Mouse (Mus musculus) MEL (cell line): ENCODE results near the gene Bcap31. TPM values are rescaled to one million over a fixed set of nuclear protein-coding genes. Genes with fewer than 3 reads are reported as not detected.

Source experiments
- DNase-seq: peaks from one replicate; pipeline ENCODE4 v3.0.0; 2011; ENCODE audit warnings: low read depth, low spot score
- H3K27ac ChIP-seq: 2 replicates; pipeline ENCODE4 v1.5.1; 2012; ENCODE audit warnings: low read depth, mild to moderate bottlenecking, control low read depth, low read length, moderate library complexity; ENCODE audit not compliant: control insufficient read depth
- H3K27me3 ChIP-seq, 2 experiments: fragments of 150-350 bp in 1 of 2; sonication (generic) in 1 of 2; 2 replicates each; pipeline ENCODE4 v1.6.1; 2012; ENCODE audit warnings: low read length in 2 of 2, mild to moderate bottlenecking in 2 of 2, improper control_type of control experiment in 1 of 2, moderate library complexity in 1 of 2; ENCODE audit not compliant: insufficient read depth in 2 of 2, control insufficient read depth in 1 of 2
- H3K36me3 ChIP-seq, 2 experiments: 2 replicates each; pipeline ENCODE4 v1.6.1; 2012 to 2014; ENCODE audit warnings: low read length in 2 of 2, improper control_type of control experiment in 1 of 2, inconsistent platforms in 1 of 2, mild to moderate bottlenecking in 1 of 2; ENCODE audit not compliant: insufficient read depth in 2 of 2, control insufficient read depth in 1 of 2
- H3K4me1 ChIP-seq, 2 experiments: fragments of 150-350 bp in 1 of 2; sonication (generic) in 1 of 2; 2 replicates each; pipeline ENCODE4 v1.6.1; 2012; ENCODE audit warnings: low read length in 2 of 2, improper control_type of control experiment in 1 of 2, mild to moderate bottlenecking in 1 of 2; ENCODE audit not compliant: insufficient read depth in 2 of 2, control insufficient read depth in 1 of 2
- H3K4me3 ChIP-seq, 2 experiments: fragments of 150-350 bp in 1 of 2; sonication (generic) in 1 of 2; 2 replicates each; pipeline ENCODE4 v1.5.1; 2012; ENCODE audit warnings: low read depth in 2 of 2, low read length in 2 of 2, mild to moderate bottlenecking in 2 of 2, moderate library complexity in 2 of 2, control low read depth in 1 of 2, improper control_type of control experiment in 1 of 2; ENCODE audit not compliant: control insufficient read depth in 1 of 2, insufficient read depth in 1 of 2
- H3K79me2 ChIP-seq: 2 replicates; pipeline ENCODE4 v1.6.1; 2012; ENCODE audit warnings: mild to moderate bottlenecking, low read length, moderate library complexity; ENCODE audit not compliant: control insufficient read depth, poor library complexity, insufficient read depth
- H3K9ac ChIP-seq: 2 replicates; pipeline ENCODE4 v1.6.1; 2012; ENCODE audit warnings: low read depth, mild to moderate bottlenecking, control low read depth, low read length, moderate library complexity; ENCODE audit not compliant: control insufficient read depth, poor library complexity, severe bottlenecking
- H3K9me3 ChIP-seq: fragments of 150-350 bp; sonication (generic); replicated peaks from 2 replicates; pipeline ENCODE4 v1.6.1; 2012; ENCODE audit warnings: mild to moderate bottlenecking, low read length, improper control_type of control experiment, moderate library complexity; ENCODE audit not compliant: insufficient read depth
- CTCF ChIP-seq, 3 experiments: IDR thresholded peaks in 2 of 3; conservative IDR thresholded peaks in 1 of 3; 2 replicates each; pipeline ENCODE4 v1.5.1; 2011 to 2012; ENCODE audit warnings: low read length in 3 of 3, low read depth in 2 of 3, mild to moderate bottlenecking in 2 of 3, improper control_type of control experiment in 1 of 3, inconsistent platforms in 1 of 3, mixed read lengths in 1 of 3, moderate library complexity in 1 of 3; ENCODE audit not compliant: control insufficient read depth in 1 of 3, insufficient read depth in 1 of 3, poor library complexity in 1 of 3, severe bottlenecking in 1 of 3
- E2F4 ChIP-seq: IDR thresholded peaks from 2 replicates; pipeline ENCODE4 v1.6.1; 2011; ENCODE audit warnings: low read depth, low read length, improper control_type of control experiment, borderline replicate concordance
- ETS1 ChIP-seq: IDR thresholded peaks from 2 replicates; pipeline ENCODE4 v1.6.1; 2012; ENCODE audit warnings: low read depth, mild to moderate bottlenecking, inconsistent platforms, low read length, improper control_type of control experiment, moderate library complexity
- GATA1 ChIP-seq: IDR thresholded peaks from 2 replicates; pipeline ENCODE4 v1.6.1; 2011; ENCODE audit warnings: low read depth, low read length, improper control_type of control experiment
- NELFE ChIP-seq: IDR thresholded peaks from 2 replicates; pipeline ENCODE4 v1.6.1; 2011; ENCODE audit warnings: low read depth, low read length, improper control_type of control experiment
- POLR2A ChIP-seq, 2 experiments: IDR thresholded peaks; 2 replicates each; pipeline ENCODE4 v1.6.1; 2011 to 2012; ENCODE audit warnings: low read length in 2 of 2, mild to moderate bottlenecking in 2 of 2, control low read depth in 1 of 2, improper control_type of control experiment in 1 of 2, low read depth in 1 of 2, moderate library complexity in 1 of 2; ENCODE audit not compliant: control insufficient read depth in 1 of 2, insufficient read depth in 1 of 2, poor library complexity in 1 of 2
- RAD21 ChIP-seq: IDR thresholded peaks from 2 replicates; pipeline ENCODE4 v1.6.1; 2011; ENCODE audit warnings: mild to moderate bottlenecking, low read depth, low read length, improper control_type of control experiment
- RCOR1 ChIP-seq: IDR thresholded peaks from 2 replicates; pipeline ENCODE4 v1.6.1; 2012; ENCODE audit warnings: low read depth, mild to moderate bottlenecking, inconsistent platforms, low read length, improper control_type of control experiment
- SIN3A ChIP-seq: IDR thresholded peaks from 2 replicates; pipeline ENCODE4 v1.6.1; 2012; ENCODE audit warnings: low read length, improper control_type of control experiment, inconsistent platforms
- SMC3 ChIP-seq: IDR thresholded peaks from 2 replicates; pipeline ENCODE4 v1.6.1; 2011; ENCODE audit warnings: low read depth, low read length, improper control_type of control experiment
- TBP ChIP-seq: IDR thresholded peaks from 2 replicates; pipeline ENCODE4 v1.8.0; 2011; ENCODE audit warnings: low read depth, low read length, improper control_type of control experiment
- TCF12 ChIP-seq: IDR thresholded peaks from 2 replicates; pipeline ENCODE4 v1.6.1; 2014; ENCODE audit warnings: low read depth, mild to moderate bottlenecking, inconsistent platforms, low read length, improper control_type of control experiment, moderate library complexity
- ZC3H11A ChIP-seq: IDR thresholded peaks from 2 replicates; pipeline ENCODE4 v1.6.1; 2012; ENCODE audit warnings: low read depth, mild to moderate bottlenecking, inconsistent platforms, low read length, improper control_type of control experiment
- polyA plus RNA-seq, 2 experiments: library from polyadenylated mRNA; stranded (reverse) in 1 of 2; unstranded in 1 of 2; fragments of >175 nt in 1 of 2; fragments of >200 nt in 1 of 2; gene quantifications; 2 replicates each; pipeline versions ENCODE4 v1.2.1 to v1.2.4; 2012; ENCODE audit warnings: low replicate concordance in 2 of 2, low read depth in 1 of 2; ENCODE audit not compliant: insufficient read length in 2 of 2, insufficient read depth in 1 of 2, missing spikeins in 1 of 2
- total RNA-seq: library from RNA; depleted of rRNA; stranded (reverse); fragments of 300-350 nt; gene quantifications from 2 replicates; pipeline ENCODE4 v1.2.3, GENCODE M21; 2012

Bcap31 gene
- total and polyA plus RNA-seq, 3 experiments, result 164 to 214 TPM; not detected in 1

DNA sequence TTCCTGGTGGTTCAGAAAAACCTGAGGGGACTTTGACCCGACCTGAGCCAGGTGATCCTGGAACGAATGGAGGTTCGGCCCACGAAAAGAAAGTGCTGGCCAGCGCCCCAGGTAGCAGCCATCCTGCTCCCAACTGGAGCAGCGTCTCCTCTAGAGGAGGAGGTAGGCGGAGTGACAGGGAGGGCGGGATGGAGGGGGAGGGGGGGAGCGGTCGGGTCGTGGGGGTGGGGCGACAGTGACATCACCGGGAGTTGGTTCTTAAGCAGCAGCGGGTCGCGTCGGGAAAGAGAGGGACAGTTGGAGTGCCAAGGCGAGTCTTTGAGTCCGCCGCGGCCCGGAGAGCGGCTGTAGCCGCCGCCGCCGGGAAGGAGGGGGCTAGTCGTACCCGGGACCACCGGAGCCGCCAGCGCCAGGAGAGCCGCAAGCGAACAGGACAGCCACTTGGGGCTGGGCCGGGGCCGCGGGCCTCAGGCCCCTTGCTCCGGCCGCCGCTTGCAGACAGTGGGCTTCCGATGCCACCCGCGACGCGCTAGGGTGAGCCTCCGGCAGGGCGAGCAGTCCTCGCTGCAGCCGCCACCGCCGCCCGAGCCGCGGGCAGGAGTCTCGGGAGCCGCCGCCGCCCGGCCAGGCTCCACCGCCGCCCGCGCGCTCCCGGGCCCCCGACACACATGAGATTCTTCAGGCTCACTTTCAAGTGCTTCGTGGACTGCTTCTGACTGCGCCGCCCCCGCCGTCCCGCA is 42.9 kb downstream of the Bcap31 start, which contains the start of gene Slc6a8:
Slc6a8 (plus strand) TSS at position 272 of the 740 bp plus-strand sequence.
- Histone ChIP-seq H3K9ac (peak within 1 kb of the TSS; percentile 75), H3K79me2 (no peaks in the 10 kb centered on the region; the same call in 1 of the 2 replicates), H3K4me1 (0 out of 4 replicates have a peak, but pooled peaks cover 0 to 5% of the 10 kb centered on the region in 2 experiments), H3K9me3 (no peaks in the 10 kb centered on the region), H3K4me3 (peak within 1 kb of the TSS; percentile 60 to 81), H3K27me3 (no peaks in the 10 kb centered on the region), H3K36me3 (no peaks in the 10 kb centered on the region), H3K27ac (no peak within 1 kb of the TSS)
- TF ChIP-seq NELFE (peak; percentile 33; the same call in 1 of the 2 replicates), RCOR1 (no peak), POLR2A (IDR thresholded peaks at IDR 0.05; ENCODE audit: control insufficient read depth in 1 of 2, insufficient read depth in 1 of 2, low read depth in 1 of 2, low read length in 2 of 2, poor library complexity in 1 of 2) (peak; percentile 34 to 46; a peak in 2 of 4 replicates), ZC3H11A (no peak), TBP (0 out of 2 replicates have a peak, but pooled peaks have one; percentile 25)
- DNase-seq, result peak; percentile 52

DNA sequence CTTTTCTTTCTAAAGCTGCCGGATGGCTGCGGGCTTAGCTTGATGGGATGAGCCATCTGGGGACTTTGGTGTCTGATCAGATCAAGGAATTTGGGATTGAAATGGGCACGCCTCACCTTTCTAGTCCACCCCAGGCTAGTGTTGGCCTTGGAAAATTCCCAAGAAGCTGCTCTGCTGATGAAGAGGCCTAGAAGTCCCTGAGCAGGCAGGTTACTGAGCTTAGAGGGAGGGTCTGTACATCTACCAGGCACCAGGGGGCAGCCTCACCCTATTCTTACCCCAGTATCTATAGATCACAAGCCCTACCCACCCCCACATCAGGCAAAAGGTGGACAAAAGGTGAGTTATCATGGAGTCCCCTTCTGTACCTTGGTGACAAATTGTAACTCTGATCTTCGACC is 43.9 kb downstream of the Bcap31 start:
- Histone ChIP-seq H3K79me2 (no peaks in the 10 kb centered on the region; the same call in 1 of the 2 replicates), H3K9me3 (no peaks in the 10 kb centered on the region), H3K36me3 (no peaks in the 10 kb centered on the region), H3K27ac (no peak overlapping the region)
- DNase-seq, result peak; percentile 67
- TF ChIP-seq ETS1, result 0 out of 2 replicates have a peak, but pooled peaks have one; percentile 9
- TF ChIP-seq ZC3H11A, result peak; percentile 70
- TF ChIP-seq POLR2A (IDR thresholded peaks at IDR 0.05; ENCODE audit: control insufficient read depth in 1 of 2, insufficient read depth in 1 of 2, low read depth in 1 of 2, low read length in 2 of 2, poor library complexity in 1 of 2), result no peak
- peak; percentile 25; the same call in 1 of the 2 replicates for TF ChIP-seq SIN3A
- TF ChIP-seq RAD21, result peak; percentile 72
- TF ChIP-seq CTCF (IDR thresholded peaks at IDR 0.05 in 2 of 3, conservative IDR thresholded peaks at IDR 0.05 in 1 of 3; ENCODE audit: control insufficient read depth in 1 of 3, insufficient read depth in 1 of 3, low read depth in 2 of 3, low read length in 3 of 3, poor library complexity in 1 of 3, severe bottlenecking in 1 of 3), result peak; percentile 58 to 67 (median 65)
- TF ChIP-seq SMC3, result peak; percentile 71
- TF ChIP-seq E2F4, result no peak
- TF ChIP-seq, all 39 proteins: peak for 6
- Histone ChIP-seq H3K9ac (no peak overlapping the region), H3K4me3 (no peak overlapping the region), H3K4me1 (0 out of 4 replicates have a peak, but pooled peaks cover 0 to 5% of the 10 kb centered on the region in 2 experiments), H3K27me3 (no peaks in the 10 kb centered on the region)

DNA sequence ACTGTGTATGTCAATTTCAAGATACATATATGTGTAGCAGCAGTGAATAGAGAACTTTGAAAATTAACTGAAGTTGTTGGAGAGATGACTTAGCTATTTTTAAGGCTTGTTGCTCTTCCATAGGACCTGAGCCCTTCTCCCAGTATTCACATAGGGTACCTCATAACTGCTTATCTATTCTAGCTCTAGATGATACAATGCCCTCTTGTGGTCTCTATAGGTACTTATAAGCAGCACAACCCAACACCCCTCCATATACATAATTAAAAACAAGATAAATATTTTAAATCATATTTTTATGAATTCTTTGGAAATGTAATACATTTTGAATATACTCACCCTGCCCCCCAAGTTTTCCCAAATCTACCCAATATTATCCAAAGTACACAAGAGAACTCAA is 52.8 kb downstream of the Bcap31 start:
- peak; percentile 43 for DNase-seq
- TF ChIP-seq TCF12 (no peak), CTCF (IDR thresholded peaks at IDR 0.05 in 2 of 3, conservative IDR thresholded peaks at IDR 0.05 in 1 of 3; ENCODE audit: control insufficient read depth in 1 of 3, insufficient read depth in 1 of 3, low read depth in 2 of 3, low read length in 3 of 3, poor library complexity in 1 of 3, severe bottlenecking in 1 of 3) (peak in 1 of 3 experiments; percentile 57; a peak in 3 of 6 replicates), SMC3 (peak; percentile 58), GATA1 (peak; percentile 60), RAD21 (peak; percentile 43)
- TF ChIP-seq, all 39 proteins: peak for 4
- Histone ChIP-seq H3K27me3 (no peaks in the 10 kb centered on the region), H3K4me3 (no peak overlapping the region), H3K36me3 (no peaks in the 10 kb centered on the region), H3K27ac (no peak overlapping the region), H3K9me3 (no peaks in the 10 kb centered on the region), H3K4me1 (peaks cover 0 to 2% of the 10 kb centered on the region in 2 experiments; a peak in 1 of 4 replicates), H3K9ac (no peak overlapping the region), H3K79me2 (no peaks in the 10 kb centered on the region)
